Mouse (Mus musculus) liver, postnatal 0 days (tissue): ENCODE results near the gene Lst1.

ENCODE experiments used
- CTCF ChIP-seq: sonication (generic); IDR thresholded peaks from 2 replicates; pipeline ENCODE4 v1.5.1; 2016; ENCODE audit warnings: antibody characterized with exemption, low read depth
- EP300 ChIP-seq: IDR thresholded peaks from 2 replicates; pipeline ENCODE4 v1.6.1; 2016; ENCODE audit warnings: antibody characterized with exemption, low read depth, mild to moderate bottlenecking

DNA sequence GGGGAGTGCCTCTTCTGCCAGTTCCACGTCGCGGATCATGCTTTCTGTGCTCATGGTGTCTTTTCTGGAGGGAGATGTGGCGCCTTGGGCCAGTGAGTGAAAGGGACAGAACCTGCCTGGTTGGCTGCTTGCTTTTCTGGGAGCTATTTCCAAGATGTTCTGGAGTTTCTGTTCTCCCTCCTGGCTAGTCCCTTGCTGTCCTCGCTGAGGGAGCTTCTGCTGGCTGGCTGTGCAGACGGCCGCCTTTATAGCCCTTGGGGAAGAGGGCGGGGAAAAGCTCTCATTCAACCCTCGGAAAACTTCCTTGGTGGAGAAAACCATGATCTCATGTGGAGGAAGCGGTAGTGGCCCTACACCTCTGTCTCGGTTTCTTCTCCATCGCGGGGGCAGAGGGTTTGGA, 13.5 kb upstream of the Lst1 start, which contains the start of gene Tnf:
- no peak for TF ChIP-seq CTCF
- no peak for TF ChIP-seq EP300
